Mouse (Mus musculus) hindbrain, postnatal 0 days (tissue): ENCODE measurements at regions not wholly inside any gene's neighbourhood (a gene's known extent, or its start where the extent isn't known, plus 50 kb on each side); places are given as distances from the start of the nearest gene placed in this dataset.
A peak's percentile ranks its signal among the peaks of the same experiment; 100 is the strongest.

Experiments
- ATAC-seq: fragments of 200-750 bp; cut with Nextera tagmentation; 2 replicates; pipeline ENCODE4 v1.8.0; 2017; ENCODE audit warnings: mild to moderate bottlenecking, moderate TSS enrichment, moderate library complexity
- DNase-seq: peaks from one replicate; pipeline ENCODE4 v3.0.0-alpha.2; 2015; ENCODE audit warnings: low spot score
- H3K27ac ChIP-seq: fragments of 300-500 bp; sonication (generic); 2 replicates; pipeline ENCODE4 v1.5.1; 2014; ENCODE audit warnings: mild to moderate bottlenecking
- H3K27me3 ChIP-seq: fragments of 300-500 bp; sonication (generic); 2 replicates; pipeline ENCODE4 v1.6.1; 2014; ENCODE audit warnings: low read length, mixed read lengths; ENCODE audit not compliant: insufficient read depth
- H3K36me3 ChIP-seq: fragments of 300-500 bp; sonication (generic); 2 replicates; pipeline ENCODE4 v1.6.1; 2014; ENCODE audit warnings: low read length, mixed read lengths; ENCODE audit not compliant: insufficient read depth
- H3K4me1 ChIP-seq: fragments of 300-500 bp; sonication (generic); 2 replicates; pipeline ENCODE4 v1.6.1; 2014; ENCODE audit warnings: antibody characterized with exemption, low read length, mixed read lengths; ENCODE audit not compliant: insufficient read depth
- H3K4me2 ChIP-seq: fragments of 300-500 bp; sonication (generic); 2 replicates; pipeline ENCODE4 v1.6.1; 2014; ENCODE audit warnings: low read depth, mild to moderate bottlenecking, low read length, moderate library complexity, mixed read lengths
- H3K4me3 ChIP-seq: fragments of 300-500 bp; sonication (generic); 2 replicates; pipeline ENCODE4 v1.5.1; 2014; ENCODE audit warnings: low read length
- H3K9ac ChIP-seq: fragments of 300-500 bp; sonication (generic); replicated peaks from 2 replicates; pipeline ENCODE4 v1.6.1; 2014; ENCODE audit warnings: mild to moderate bottlenecking, low read length, moderate library complexity, mixed read lengths
- H3K9me3 ChIP-seq: fragments of 300-500 bp; sonication (generic); 2 replicates; pipeline ENCODE4 v1.6.1; 2016; ENCODE audit warnings: low read length, mixed read lengths
- CTCF ChIP-seq: IDR thresholded peaks from 2 replicates; pipeline ENCODE4 v1.5.1; 2016; ENCODE audit warnings: antibody characterized with exemption, control low read depth, low read depth
- WGBS: fragments of 180-500 bp; shearing (Covaris S2); extraction: QIAGEN DNeasy Blood & Tissue Kit; methylation state at CpG from one replicate; pipeline ENCODE4 v1.1.7; 2014; 5-methylcytosine and 5-hydroxymethylcytosine counted together

DNA sequence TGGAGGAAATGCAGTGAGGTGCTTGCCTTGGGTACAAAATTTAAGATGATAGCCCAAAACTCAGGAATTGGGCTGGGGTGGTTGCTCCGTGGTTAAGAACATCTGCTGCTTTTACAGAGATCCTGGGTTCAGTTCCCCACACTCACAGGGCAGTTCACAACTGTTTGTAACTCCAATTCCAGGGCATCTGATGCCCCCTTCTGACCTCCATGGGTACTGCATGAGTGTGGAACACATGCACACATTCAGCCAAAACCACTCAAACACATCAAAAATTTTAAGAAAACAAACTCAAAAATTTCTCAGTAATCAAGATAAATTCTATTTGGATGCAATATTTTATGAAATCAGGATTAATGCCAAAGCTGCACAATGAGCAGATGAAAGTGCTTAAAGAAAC is 157.8 kb upstream of the H2al1a start:
- no peak for DNase-seq
- Histone ChIP-seq H3K27ac (no peak overlapping the region), H3K36me3 (no peaks in the 10 kb centered on the region), H3K9ac (no peak overlapping the region), H3K4me3 (no peak overlapping the region), H3K4me1 (no peaks in the 10 kb centered on the region), H3K4me2 (no peak overlapping the region), H3K27me3 (no peaks in the 10 kb centered on the region), H3K9me3 (no peaks in the 10 kb centered on the region)
- no peak for ATAC-seq
- 84% methylated on average over 1 of the region's 1 CpGs for WGBS
- TF ChIP-seq CTCF = no peak

DNA sequence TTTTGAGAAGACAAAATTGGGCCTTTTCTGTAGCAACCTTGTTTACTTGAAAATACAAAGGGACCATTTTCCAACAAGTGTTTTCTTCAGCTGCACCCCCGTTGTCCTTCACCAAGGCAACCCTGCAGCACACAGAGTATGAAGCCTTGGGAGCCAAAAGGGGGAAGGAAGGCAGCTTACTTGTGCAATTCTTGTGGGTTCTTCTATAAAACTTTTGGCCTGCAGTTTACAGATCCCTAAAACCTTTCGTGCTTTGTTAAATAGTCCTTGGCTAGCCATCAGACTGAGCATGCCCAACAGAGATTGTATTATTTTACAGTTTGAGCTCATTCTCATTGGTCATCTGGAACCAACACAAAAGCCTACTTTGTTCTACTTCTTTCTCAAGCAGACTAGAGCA is 140.6 kb upstream of the H2al1a start:
- 49% methylated on average over 2 of the region's 2 CpGs for WGBS
- no peak overlapping the region for H3K9ac ChIP-seq
- no peaks in the 10 kb centered on the region for H3K4me1 ChIP-seq
- no peaks in the 10 kb centered on the region for H3K36me3 ChIP-seq
- peak overlapping the region; percentile 64; the same call in 1 of the 2 replicates for H3K27ac ChIP-seq
- no peak for TF ChIP-seq CTCF
- H3K4me3 ChIP-seq = no peak overlapping the region
- H3K27me3 ChIP-seq = no peaks in the 10 kb centered on the region
- ATAC-seq (peak; percentile 83), DNase-seq (peak; percentile 53)
- H3K9me3 ChIP-seq = no peaks in the 10 kb centered on the region
- H3K4me2 ChIP-seq = no peak overlapping the region

DNA sequence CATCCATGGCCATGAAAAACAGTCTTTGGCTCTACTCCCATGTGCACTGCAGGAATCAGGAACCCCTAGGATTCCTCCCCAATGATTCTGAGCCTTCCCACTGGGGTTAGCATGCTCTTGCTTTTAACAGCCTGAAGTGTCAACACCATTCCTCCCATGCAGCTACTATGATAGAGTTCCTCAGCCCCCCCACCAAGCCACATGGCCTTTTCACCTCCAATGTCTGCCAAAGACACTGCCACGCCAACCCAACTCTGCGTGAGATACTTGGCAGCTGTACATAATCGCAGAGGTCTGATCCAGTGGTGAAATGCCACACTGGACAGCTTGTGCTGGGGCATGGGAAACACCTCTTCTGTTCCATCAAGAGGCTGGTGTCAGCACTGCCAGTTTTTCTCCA is 128.6 kb upstream of the H2al1a start:
- Histone ChIP-seq H3K9ac (no peak overlapping the region), H3K36me3 (no peaks in the 10 kb centered on the region), H3K4me1 (no peaks in the 10 kb centered on the region), H3K9me3 (no peaks in the 10 kb centered on the region), H3K4me2 (no peak overlapping the region), H3K27me3 (no peaks in the 10 kb centered on the region), H3K4me3 (no peak overlapping the region), H3K27ac (no peak overlapping the region)
- DNase-seq = no peak
- no peak for ATAC-seq
- TF ChIP-seq CTCF = no peak
- 59% methylated on average over 3 of the region's 3 CpGs for WGBS

DNA sequence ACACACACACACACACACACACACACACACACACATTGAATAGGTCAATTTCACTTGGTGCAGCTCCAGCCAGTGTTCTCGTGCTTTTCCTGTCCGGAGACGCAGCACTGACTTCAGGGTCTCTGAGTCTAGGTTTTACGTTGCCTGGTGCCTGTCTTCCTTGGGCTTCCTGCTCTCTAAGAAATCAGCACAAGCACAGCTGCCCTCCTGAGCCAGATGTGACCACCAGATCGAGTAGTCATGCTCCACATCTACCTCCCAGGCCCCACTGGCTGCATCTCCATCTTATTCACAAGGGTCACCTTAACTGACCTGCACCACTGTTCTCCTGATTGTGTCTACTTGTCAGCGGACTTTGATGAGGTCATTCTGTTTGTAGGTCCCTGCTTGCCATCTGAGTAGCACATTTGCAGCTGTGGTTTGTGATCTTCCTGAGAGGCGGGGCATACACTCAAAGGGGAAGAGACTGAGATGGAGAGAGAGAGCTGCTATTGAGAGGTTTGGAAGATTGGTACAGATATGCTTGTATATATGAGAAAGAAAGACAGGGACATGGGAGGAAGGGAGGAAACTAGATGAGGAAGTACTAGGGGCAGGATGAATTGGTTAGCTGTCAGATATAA is 118.8 kb upstream of the H2al1a start:
- H3K4me1 ChIP-seq = no peaks in the 10 kb centered on the region
- no peaks in the 10 kb centered on the region for H3K9me3 ChIP-seq
- no peak for TF ChIP-seq CTCF
- DNase-seq = no peak
- H3K27me3 ChIP-seq = no peaks in the 10 kb centered on the region
- no peak overlapping the region for H3K4me2 ChIP-seq
- no peak overlapping the region for H3K9ac ChIP-seq
- no peak overlapping the region for H3K4me3 ChIP-seq
- no peak overlapping the region for H3K27ac ChIP-seq
- WGBS = 59% methylated on average over 7 of the region's 7 CpGs
- no peak for ATAC-seq
- H3K36me3 ChIP-seq = no peaks in the 10 kb centered on the region

DNA sequence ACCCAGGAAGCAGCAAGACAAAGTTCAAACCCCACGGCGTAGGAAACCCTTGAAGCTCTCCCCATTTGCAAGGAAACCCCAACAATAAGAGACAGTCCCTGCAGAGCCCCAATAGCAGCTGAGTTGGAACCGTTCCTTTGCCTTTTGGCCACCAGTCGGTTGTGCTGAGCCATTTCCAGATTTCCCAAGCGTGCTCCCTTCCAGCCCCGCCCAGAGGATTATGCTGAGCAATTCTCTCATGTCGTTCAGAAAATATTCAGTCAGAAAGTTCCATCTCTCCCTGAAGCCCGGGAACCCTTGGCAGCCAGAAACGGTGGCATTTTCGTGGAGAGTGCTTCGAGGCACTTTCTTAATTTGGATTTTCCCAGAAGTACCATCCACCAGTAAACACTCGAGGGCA is 117.2 kb upstream of the H2al1a start:
- TF ChIP-seq CTCF = no peak
- no peaks in the 10 kb centered on the region for H3K9me3 ChIP-seq
- no peak overlapping the region for H3K4me3 ChIP-seq
- no peak overlapping the region for H3K4me2 ChIP-seq
- H3K9ac ChIP-seq = no peak overlapping the region
- H3K27me3 ChIP-seq = no peaks in the 10 kb centered on the region
- no peaks in the 10 kb centered on the region for H3K4me1 ChIP-seq
- DNase-seq (peak; percentile 6), ATAC-seq (no peak)
- H3K36me3 ChIP-seq = no peaks in the 10 kb centered on the region
- no peak overlapping the region for H3K27ac ChIP-seq
- 71% methylated on average over 12 of the region's 12 CpGs for WGBS

DNA sequence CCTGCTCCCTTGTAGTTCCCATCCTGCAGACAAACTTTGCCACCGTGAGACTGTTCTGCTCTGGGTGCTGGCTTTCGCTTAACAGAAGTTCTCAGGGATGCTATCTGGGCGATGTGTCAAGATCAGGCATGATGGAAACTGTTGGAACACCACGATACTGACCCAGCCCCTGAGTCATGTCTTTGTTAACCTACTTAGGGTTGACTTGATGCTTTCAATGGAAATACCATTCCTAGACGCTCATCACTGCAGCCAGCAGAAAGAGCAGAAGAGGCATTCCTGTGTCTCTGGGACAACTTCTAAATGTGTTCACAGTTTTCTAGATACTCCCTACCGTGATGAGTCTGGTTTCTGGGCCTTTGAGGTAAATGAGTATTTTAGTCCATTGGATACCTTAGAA is 108.2 kb upstream of the H2al1a start:
- no peaks in the 10 kb centered on the region for H3K36me3 ChIP-seq

DNA sequence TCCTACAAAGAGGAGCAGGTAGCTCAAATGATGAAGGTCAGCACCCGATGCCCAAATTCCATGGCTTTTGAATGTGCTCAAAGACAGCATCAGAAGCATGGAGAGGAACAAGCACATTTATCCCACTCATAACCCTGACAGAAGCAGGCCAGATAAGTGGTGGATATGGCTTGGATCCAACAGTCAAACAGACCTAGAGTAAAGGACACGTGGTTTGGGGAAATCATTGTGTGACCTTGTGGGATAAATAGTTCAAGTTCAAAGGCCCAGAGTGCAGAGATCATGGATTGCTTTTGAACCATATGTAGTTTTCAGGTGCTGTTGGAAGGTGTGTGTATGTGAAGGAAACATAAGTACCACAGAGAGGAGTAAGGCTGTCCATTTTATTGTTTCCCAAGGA is 94.9 kb upstream of the H2al1a start:
- Histone ChIP-seq H3K36me3 (no peaks in the 10 kb centered on the region), H3K27me3 (no peaks in the 10 kb centered on the region), H3K9me3 (no peaks in the 10 kb centered on the region), H3K4me3 (no peak overlapping the region), H3K9ac (no peak overlapping the region), H3K4me2 (no peak overlapping the region), H3K27ac (no peak overlapping the region), H3K4me1 (no peaks in the 10 kb centered on the region)
- 85% methylated on average over 2 of the region's 2 CpGs for WGBS
- ATAC-seq (no peak), DNase-seq (no peak)
- TF ChIP-seq CTCF = no peak

More for the DNA sequence above, 108.2 kb upstream of the H2al1a start:
- no peaks in the 10 kb centered on the region for H3K9me3 ChIP-seq
- no peaks in the 10 kb centered on the region for H3K27me3 ChIP-seq
- 89% methylated on average over 6 of the region's 6 CpGs for WGBS
- DNase-seq (no peak), ATAC-seq (no peak)
- TF ChIP-seq CTCF = no peak
- no peak overlapping the region for H3K4me2 ChIP-seq
- no peaks in the 10 kb centered on the region for H3K4me1 ChIP-seq
- H3K4me3 ChIP-seq = no peak overlapping the region
- no peak overlapping the region for H3K27ac ChIP-seq
- no peak overlapping the region for H3K9ac ChIP-seq
